Mouse (Mus musculus): ENCODE results near the gene Ganab. TPM values are rescaled to one million over a fixed set of nuclear protein-coding genes. Genes with fewer than 3 reads are reported as not detected.
A peak's percentile ranks its signal among the peaks of the same experiment; 100 is the strongest.
"Not testable (repeated sequence)": the region's sequence is repeated elsewhere in the genome, so short reads cannot be mapped to it uniquely, and the experiment has no call there.

The Ganab gene
- total RNA-seq, 2 experiments from 2014 or later = 12.7 to 20.4 TPM

GRCm38 (mm10) chr19:8887585-8888463 is 10.0 kb upstream of the Ganab start:
- ATAC-seq (replicated peaks; ENCODE audit: low FRiP score, poor library complexity, severe bottlenecking) = 0 out of 2 replicates have a peak, but pooled peaks have one; percentile 27

GRCm38 (mm10) chr19:8888511-8889385 is 9.1 kb upstream of the Ganab start, which contains the start of the genes 1810009A15Rik and Gm49416:
TSS of gene 1810009A15Rik (plus strand) at chr19:8888853.
TSS of gene Gm49416 (plus strand) at chr19:8888926.
- ATAC-seq (replicated peaks; ENCODE audit: low FRiP score, poor library complexity, severe bottlenecking) = peak; percentile 93

GRCm38 (mm10) chr19:8892829-8893766 is 4.8 kb upstream of the Ganab start, which contains the start of gene Ints5:
TSS of gene Ints5 (plus strand) at chr19:8893005.
- ATAC-seq (replicated peaks; ENCODE audit: low FRiP score, poor library complexity, severe bottlenecking) = peak; percentile 71

- no peak for ATAC-seq (replicated peaks; ENCODE audit: low FRiP score, poor library complexity, severe bottlenecking)
Observed at GRCm38 (mm10) chr19:8895397-8895960, 2.4 kb upstream of the Ganab start.

- ATAC-seq (replicated peaks; ENCODE audit: low FRiP score, poor library complexity, severe bottlenecking) = not testable (repeated sequence)
Observed at GRCm38 (mm10) chr19:8896231-8896630, 1.6 kb upstream of the Ganab start.

GRCm38 (mm10) chr19:8897211-8897864 is 533 bp upstream of the Ganab start:
- peak; percentile 47 for ATAC-seq (replicated peaks; ENCODE audit: low FRiP score, poor library complexity, severe bottlenecking)

- ATAC-seq (replicated peaks; ENCODE audit: low FRiP score, poor library complexity, severe bottlenecking) = peak; percentile 40
Observed at GRCm38 (mm10) chr19:8898576-8898975, 705 bp downstream of the Ganab start.

GRCm38 (mm10) chr19:8899079-8899478 is 1.2 kb downstream of the Ganab start:
- no peak for ATAC-seq (replicated peaks; ENCODE audit: low FRiP score, poor library complexity, severe bottlenecking)

GRCm38 (mm10) chr19:8903412-8903811 is 5.5 kb downstream of the Ganab start:
- ATAC-seq (replicated peaks; ENCODE audit: low FRiP score, poor library complexity, severe bottlenecking) = no peak

GRCm38 (mm10) chr19:8908531-8908930 is 10.7 kb downstream of the Ganab start:
- no peak for ATAC-seq (replicated peaks; ENCODE audit: low FRiP score, poor library complexity, severe bottlenecking)

- ATAC-seq (replicated peaks; ENCODE audit: low FRiP score, poor library complexity, severe bottlenecking) = no peak
Observed at GRCm38 (mm10) chr19:8911810-8912209, 13.9 kb downstream of the Ganab start.

GRCm38 (mm10) chr19:8914212-8914611 is 16.3 kb downstream of the Ganab start:
- no peak for ATAC-seq (replicated peaks; ENCODE audit: low FRiP score, poor library complexity, severe bottlenecking)

- ATAC-seq (replicated peaks; ENCODE audit: low FRiP score, poor library complexity, severe bottlenecking) = no peak
Observed at GRCm38 (mm10) chr19:8919000-8919399, 21.1 kb downstream of the Ganab start.

GRCm38 (mm10) chr19:8919684-8920072 is 21.8 kb downstream of the Ganab start:
- no peak for ATAC-seq (replicated peaks; ENCODE audit: low FRiP score, poor library complexity, severe bottlenecking)

- ATAC-seq (replicated peaks; ENCODE audit: low FRiP score, poor library complexity, severe bottlenecking) = peak; percentile 92
Observed at GRCm38 (mm10) chr19:8920073-8920736, 22.3 kb downstream of the Ganab start, which contains the start of gene B3gat3. TSS of gene B3gat3 (plus strand) at chr19:8920374.

GRCm38 (mm10) chr19:8920836-8921291 is 23.0 kb downstream of the Ganab start:
- ATAC-seq (replicated peaks; ENCODE audit: low FRiP score, poor library complexity, severe bottlenecking) = peak; percentile 73

GRCm38 (mm10) chr19:8921741-8922140 is 23.9 kb downstream of the Ganab start:
- no peak for ATAC-seq (replicated peaks; ENCODE audit: low FRiP score, poor library complexity, severe bottlenecking)

GRCm38 (mm10) chr19:8926766-8927165 is 28.9 kb downstream of the Ganab start:
- no peak for ATAC-seq (replicated peaks; ENCODE audit: low FRiP score, poor library complexity, severe bottlenecking)

Data from erythroblast, adult 5-6 weeks (primary cell).